Mouse (Mus musculus) lung, postnatal 25 days (tissue): ENCODE data around the gene Tent4a.
"Not testable (repeated sequence)": the region's sequence is repeated elsewhere in the genome, so short reads cannot be mapped to it uniquely, and the experiment has no call there.

Experiments used
- DNase-seq: peaks from one replicate; pipeline ENCODE4 v3.0.0; 2022; ENCODE audit warnings: low spot score

Gene Tent4a

DNA sequence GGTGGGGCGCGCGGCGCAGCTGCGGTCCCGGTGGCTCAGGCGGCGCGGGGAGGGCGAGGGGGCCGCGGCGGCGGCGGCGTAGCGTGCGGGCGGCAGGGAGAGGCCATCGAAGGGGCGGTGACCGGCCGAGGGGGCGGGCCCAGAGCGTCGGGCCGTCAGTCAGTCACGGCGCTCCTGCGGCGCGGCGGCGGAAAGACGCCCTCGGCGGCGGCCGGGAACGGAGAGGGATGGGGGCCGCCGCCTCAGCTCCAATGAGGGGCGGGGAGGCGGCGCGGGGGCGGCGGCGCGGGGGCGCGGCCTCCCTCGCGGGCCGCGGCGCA is at the start of gene Tent4a:
Gene Tent4a, minus strand, starts transcription at position 284 of the 320 bp plus-strand sequence.
- no peak for DNase-seq

DNA sequence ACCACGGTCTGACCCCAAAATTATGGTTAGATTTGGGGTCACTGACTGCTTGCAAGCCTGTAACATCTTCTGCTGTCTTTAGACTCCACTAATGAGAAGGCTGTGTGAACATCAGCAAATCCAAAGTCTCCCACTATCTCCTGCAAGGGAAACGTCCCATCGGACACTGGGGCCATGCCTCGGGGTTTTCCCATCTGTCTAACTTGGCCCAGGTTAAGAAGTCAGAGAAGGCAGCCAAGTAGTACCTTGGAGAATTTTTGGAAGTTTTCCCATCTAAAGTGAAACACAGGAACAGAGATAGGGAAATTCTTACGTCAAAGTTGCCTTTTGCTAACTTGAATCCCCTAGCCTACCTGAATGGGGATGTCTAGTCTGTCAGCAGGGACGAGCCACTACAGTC is 49.2 kb upstream of the Tent4a start:
- no peak for DNase-seq

DNA sequence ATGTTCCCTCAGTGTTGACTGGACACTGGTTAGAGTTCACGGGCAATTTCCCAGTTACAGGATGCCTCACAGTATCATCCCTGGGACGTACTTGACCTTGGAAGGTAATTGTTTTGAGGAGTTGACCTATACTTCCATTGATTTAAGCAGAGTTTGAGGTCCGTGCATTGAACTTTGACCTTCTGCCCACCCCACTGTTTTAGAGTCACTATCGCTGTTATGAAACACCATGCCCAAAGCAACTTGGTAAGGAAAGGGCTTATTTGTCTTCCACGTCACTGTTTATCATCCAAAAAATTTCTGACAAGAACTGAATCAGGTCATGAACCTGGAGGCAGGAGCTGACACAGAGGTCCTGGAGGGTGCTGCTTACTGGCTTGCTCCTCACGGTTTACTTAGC is 48.0 kb upstream of the Tent4a start:
- no peak for DNase-seq

GRCm38 (mm10) chr13:69577181-69577834 is 42.9 kb upstream of the Tent4a start:
- DNase-seq, result no peak

DNA sequence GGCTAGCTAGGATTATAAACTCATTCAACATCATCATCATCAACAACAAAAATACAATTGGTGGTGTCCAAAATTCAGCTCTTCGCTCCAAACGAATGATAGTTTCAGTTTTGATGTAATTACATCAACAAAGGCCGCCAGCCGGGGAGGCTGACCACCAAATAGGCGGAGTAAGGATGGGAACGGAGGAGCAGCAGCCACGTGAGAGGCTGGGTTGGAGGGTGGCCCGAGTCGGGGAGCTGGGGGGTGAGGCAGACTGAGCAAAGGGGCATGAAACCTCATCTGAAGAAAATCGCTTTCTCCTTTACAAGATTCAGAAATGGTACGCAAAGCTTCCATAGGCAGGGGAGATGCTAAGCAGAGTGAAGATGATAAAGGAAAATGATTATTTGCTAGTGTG is 42.3 kb upstream of the Tent4a start:
- no peak for DNase-seq

- DNase-seq, result no peak
Measured at GRCm38 (mm10) chr13:69572594-69572993, 38.2 kb upstream of the Tent4a start.

DNA sequence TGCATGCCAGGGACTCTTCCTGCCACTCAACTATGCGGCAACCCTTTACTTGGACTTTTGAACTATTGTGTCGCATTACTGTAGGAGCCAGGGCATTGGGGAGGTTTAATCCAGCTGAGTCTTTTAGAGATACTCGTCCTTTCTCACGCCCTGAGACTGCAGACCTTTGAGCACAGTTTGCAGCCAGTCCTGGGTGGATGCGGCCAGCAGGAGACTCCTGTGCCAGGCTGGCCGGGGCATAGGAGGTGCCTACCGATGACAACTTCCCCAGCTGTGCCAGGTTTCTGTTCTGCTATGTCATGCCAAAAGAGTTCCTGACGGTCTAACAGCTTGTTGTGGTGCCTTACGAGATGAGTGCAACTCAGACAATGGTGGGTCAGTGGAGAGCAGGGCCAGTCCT is 34.8 kb upstream of the Tent4a start:
- no peak for DNase-seq

GRCm38 (mm10) chr13:69565401-69565800 is 31.0 kb upstream of the Tent4a start:
- not testable (repeated sequence) for DNase-seq

- DNase-seq, result no peak
Measured at GRCm38 (mm10) chr13:69564573-69564972, 30.2 kb upstream of the Tent4a start.

DNA sequence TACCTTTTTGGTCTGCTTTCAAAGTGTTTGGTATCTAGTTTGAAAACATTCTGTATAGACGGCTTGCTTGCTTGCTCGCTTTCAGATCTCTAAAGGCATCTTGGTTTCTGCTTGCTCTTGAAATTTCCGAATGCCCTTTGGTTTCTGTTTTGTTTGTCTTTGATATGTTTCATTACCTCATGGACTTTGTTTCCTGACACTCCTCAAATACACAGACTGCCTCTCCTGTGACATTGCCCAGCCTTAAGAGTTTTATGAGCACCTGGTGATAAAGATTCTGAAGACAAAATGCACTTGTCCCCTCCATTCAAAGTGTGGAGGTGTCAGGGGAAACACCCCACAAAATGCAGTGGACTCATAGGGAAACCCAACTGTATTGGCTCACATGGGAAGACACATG is 29.5 kb upstream of the Tent4a start:
- no peak for DNase-seq

DNA sequence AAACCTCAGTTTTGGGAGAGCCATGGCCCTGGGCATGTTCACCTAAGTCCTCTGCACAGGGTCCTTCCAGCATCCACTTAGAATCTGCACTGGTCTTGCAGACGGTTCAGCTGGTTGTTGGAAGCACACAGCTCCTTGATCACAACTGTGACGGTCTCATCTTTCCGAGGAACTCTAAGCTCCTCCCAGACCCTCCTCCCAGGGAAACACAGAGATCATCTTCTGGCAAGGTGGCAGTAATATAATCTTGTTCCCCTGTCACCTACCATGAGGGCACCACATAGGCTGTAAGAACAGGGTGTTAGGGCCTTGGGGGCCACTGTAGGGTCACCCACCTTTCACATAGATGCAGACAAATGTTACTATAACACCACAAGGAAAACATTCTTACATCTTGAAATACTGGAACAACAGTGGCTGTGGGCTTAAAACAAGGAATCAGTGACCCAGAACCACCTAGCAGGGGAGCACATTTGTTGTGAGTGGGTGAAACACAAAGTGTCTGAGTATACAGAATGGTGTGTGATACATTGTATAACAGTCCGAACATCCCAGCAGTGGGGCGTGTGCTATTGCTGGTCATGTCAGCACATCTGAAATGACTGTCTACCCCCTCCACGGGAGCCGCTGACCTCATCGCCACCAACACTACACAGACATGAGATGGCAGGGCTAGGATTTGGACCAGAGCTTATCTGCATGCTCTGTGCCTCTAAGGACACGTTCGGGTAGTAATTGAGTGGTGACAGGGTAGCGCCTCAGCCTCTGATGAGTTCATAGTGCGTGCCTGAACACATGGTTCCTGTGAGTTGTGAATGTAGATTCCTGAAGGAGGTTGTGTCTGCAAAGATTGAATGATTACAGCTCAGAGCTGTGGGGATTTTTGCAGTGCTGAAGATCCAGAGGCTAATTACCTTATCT is 28.5 kb upstream of the Tent4a start:
- no peak for DNase-seq

- no peak for DNase-seq
Measured at GRCm38 (mm10) chr13:69562004-69562403, 27.6 kb upstream of the Tent4a start.

DNA sequence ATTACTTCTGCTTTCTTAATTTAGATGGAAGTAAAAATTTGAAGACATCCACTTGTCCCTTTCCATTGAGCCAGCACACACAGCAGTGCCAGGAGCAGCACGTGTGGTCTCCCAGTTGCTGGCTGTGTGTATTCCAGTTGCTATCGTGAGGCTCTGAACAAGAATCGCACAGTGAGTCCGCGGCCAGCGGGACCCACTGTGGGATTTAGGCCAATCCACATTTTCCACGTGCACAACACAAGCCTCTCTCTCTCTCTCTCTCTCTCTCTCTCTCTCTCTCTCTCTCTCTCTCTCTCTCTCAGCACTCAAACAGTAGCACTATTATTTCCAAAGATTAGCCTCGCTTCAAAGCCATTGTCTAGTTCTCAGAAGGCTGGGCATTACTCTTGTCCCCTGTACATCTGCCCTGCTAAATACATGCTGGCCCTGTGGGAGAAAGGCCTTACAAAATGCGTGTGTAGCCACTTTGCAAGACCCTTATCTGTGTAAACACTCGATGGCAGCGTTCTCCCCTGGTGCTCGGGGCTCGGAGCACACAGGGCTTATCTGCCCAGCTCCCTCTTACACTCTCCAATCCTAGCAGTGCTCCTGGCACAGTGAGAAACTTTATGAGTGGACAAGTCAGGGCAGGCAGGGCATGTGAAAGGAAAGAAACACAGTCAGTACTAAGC is 25.0 kb upstream of the Tent4a start:
- DNase-seq, result no peak

- no peak for DNase-seq
Measured at GRCm38 (mm10) chr13:69558098-69558660, 23.8 kb upstream of the Tent4a start.

DNA sequence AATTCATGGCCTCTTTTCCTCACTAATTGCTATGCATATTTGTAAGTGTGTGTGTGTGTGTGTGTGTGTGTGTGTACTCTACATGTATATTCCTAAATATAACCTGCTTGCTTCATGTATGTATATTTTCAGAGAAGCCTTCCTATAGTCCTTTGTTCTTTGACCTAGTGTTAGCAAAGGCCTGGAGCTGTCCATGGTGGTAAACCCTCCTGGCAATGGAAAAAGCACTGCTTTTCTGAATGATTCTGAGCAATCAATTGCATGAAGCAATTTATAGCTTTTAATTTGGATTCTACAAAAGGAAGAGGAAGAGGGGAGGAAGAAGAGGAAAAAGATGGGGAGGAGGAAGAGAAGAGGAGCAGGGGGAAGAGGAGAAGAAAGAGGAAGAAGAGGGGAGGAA is 22.3 kb upstream of the Tent4a start:
- no peak for DNase-seq

DNA sequence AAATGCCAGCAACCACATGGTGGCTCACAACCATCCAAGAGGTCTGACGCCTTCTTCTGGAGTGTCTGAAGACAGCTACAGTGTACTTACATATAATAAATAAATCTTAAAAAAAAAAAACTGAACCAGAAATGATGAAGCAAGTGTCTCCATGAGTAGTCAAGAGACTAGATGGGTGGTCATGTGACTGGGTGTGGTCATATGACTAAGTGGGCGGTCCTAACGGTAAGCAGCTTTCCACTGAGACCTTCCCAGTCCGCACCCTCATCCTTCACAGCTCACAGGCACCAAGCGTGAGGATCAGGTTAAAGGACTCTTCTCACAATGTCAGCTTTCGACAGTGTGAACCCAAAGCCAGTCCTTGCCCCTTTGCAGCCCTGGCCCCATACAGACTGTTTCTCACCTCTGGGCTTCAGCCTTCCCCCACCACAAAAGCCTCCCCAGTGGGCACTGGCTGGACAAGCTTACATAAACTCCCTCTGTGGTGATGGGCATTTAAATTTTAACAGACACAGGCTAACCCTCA is 21.6 kb upstream of the Tent4a start:
- DNase-seq, result no peak

GRCm38 (mm10) chr13:69555045-69555444 is 20.6 kb upstream of the Tent4a start:
- DNase-seq, result no peak

- DNase-seq, result no peak
Measured at GRCm38 (mm10) chr13:69554255-69554654, 19.8 kb upstream of the Tent4a start.

DNA sequence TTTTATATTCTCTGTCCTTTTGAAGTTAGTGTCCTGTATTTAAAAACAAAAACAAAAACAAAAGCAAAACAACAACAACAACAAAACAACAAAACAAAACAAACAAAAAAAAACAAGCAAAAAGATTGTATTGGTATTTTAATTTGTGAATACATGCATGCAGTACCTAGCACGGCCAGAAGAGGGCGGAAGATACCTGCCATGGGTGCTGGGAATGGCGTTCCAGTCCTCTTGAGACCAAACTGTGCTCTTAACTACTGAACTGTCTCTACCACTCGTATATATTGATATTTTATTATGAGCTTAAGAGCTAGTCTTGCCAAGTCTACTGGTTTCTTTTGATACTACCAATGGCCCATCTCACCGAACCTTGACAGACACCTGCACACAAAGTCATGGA is 18.6 kb upstream of the Tent4a start:
- DNase-seq, result no peak

GRCm38 (mm10) chr13:69550831-69551230 is 16.4 kb upstream of the Tent4a start:
- no peak for DNase-seq

DNA sequence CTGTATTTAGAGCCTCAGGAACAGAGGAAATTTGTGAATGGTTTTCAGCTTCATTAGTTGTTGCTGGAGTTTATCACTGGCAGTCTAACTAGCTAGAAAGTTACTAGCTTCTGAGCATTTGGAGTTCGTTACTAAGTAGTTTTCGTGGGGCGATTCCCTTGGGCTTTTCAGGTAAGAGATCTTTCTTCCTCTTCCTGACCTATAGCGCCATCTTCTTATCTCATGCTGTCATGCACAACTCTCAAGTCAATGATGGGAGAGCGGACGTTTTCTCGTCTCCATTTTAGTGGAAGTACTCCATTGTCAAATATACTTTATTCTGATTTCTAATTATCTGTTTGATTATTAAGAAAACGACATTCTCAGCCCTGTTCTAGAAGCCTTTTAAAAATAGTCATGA is 15.6 kb upstream of the Tent4a start:
- DNase-seq, result no peak

DNA sequence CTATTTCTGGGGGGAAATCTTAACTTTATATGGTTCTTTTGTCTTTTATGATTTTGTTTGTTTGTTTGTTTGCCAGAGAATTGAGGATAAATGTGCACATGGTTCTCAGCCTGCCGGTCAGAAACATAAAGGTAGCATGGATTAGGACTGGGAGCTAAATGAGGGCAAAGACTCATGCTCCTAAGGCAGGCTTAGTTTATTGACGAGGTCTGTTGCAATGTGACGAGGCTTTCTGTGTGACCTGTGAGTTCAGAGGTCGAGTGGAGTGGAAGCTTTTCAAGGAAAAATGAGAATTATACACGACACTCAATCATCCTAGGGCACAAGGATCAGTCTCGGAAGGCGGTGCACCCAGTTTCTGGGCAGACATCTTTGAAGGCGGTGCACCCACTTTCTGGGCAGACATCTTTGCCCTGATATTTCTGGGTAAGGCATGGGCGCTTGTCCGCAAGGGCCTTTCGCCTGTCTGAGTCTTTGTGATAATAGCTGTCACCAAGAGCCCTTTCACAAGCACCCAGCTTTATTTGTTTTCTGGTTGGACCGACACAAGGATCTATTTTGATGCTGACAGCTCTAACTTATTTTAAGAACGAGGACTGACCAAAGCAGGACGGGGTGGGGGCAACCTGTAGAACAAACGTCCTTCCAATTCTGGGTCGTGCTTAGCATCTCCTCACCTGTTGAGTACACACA is 13.2 kb upstream of the Tent4a start:
- DNase-seq, result no peak
